Mouse (Mus musculus) MEL (cell line): ENCODE results near the gene Yju2. TPM values are rescaled to one million over a fixed set of nuclear protein-coding genes. Genes with fewer than 3 reads are reported as not detected.

ENCODE experiments used
- DNase-seq: peaks from one replicate; pipeline ENCODE4 v3.0.0; 2011; ENCODE audit warnings: low read depth, low spot score
- H3K27ac ChIP-seq: 2 replicates; pipeline ENCODE4 v1.5.1; 2012; ENCODE audit warnings: low read depth, mild to moderate bottlenecking, control low read depth, low read length, moderate library complexity; ENCODE audit not compliant: control insufficient read depth
- H3K27me3 ChIP-seq, 2 experiments: fragments of 150-350 bp in 1 of 2; sonication (generic) in 1 of 2; 2 replicates each; pipeline ENCODE4 v1.6.1; 2012; ENCODE audit warnings: low read length in 2 of 2, mild to moderate bottlenecking in 2 of 2, improper control_type of control experiment in 1 of 2, moderate library complexity in 1 of 2; ENCODE audit not compliant: insufficient read depth in 2 of 2, control insufficient read depth in 1 of 2
- H3K36me3 ChIP-seq, 2 experiments: 2 replicates each; pipeline ENCODE4 v1.6.1; 2012 to 2014; ENCODE audit warnings: low read length in 2 of 2, improper control_type of control experiment in 1 of 2, inconsistent platforms in 1 of 2, mild to moderate bottlenecking in 1 of 2; ENCODE audit not compliant: insufficient read depth in 2 of 2, control insufficient read depth in 1 of 2
- H3K4me1 ChIP-seq, 2 experiments: fragments of 150-350 bp in 1 of 2; sonication (generic) in 1 of 2; 2 replicates each; pipeline ENCODE4 v1.6.1; 2012; ENCODE audit warnings: low read length in 2 of 2, improper control_type of control experiment in 1 of 2, mild to moderate bottlenecking in 1 of 2; ENCODE audit not compliant: insufficient read depth in 2 of 2, control insufficient read depth in 1 of 2
- H3K4me3 ChIP-seq, 2 experiments: fragments of 150-350 bp in 1 of 2; sonication (generic) in 1 of 2; 2 replicates each; pipeline ENCODE4 v1.5.1; 2012; ENCODE audit warnings: low read depth in 2 of 2, low read length in 2 of 2, mild to moderate bottlenecking in 2 of 2, moderate library complexity in 2 of 2, control low read depth in 1 of 2, improper control_type of control experiment in 1 of 2; ENCODE audit not compliant: control insufficient read depth in 1 of 2, insufficient read depth in 1 of 2
- H3K79me2 ChIP-seq: 2 replicates; pipeline ENCODE4 v1.6.1; 2012; ENCODE audit warnings: mild to moderate bottlenecking, low read length, moderate library complexity; ENCODE audit not compliant: control insufficient read depth, poor library complexity, insufficient read depth
- H3K9ac ChIP-seq: 2 replicates; pipeline ENCODE4 v1.6.1; 2012; ENCODE audit warnings: low read depth, mild to moderate bottlenecking, control low read depth, low read length, moderate library complexity; ENCODE audit not compliant: control insufficient read depth, poor library complexity, severe bottlenecking
- H3K9me3 ChIP-seq: fragments of 150-350 bp; sonication (generic); replicated peaks from 2 replicates; pipeline ENCODE4 v1.6.1; 2012; ENCODE audit warnings: mild to moderate bottlenecking, low read length, improper control_type of control experiment, moderate library complexity; ENCODE audit not compliant: insufficient read depth
- CTCF ChIP-seq, 3 experiments: IDR thresholded peaks in 2 of 3; conservative IDR thresholded peaks in 1 of 3; 2 replicates each; pipeline ENCODE4 v1.5.1; 2011 to 2012; ENCODE audit warnings: low read length in 3 of 3, low read depth in 2 of 3, mild to moderate bottlenecking in 2 of 3, improper control_type of control experiment in 1 of 3, inconsistent platforms in 1 of 3, mixed read lengths in 1 of 3, moderate library complexity in 1 of 3; ENCODE audit not compliant: control insufficient read depth in 1 of 3, insufficient read depth in 1 of 3, poor library complexity in 1 of 3, severe bottlenecking in 1 of 3
- E2F4 ChIP-seq: IDR thresholded peaks from 2 replicates; pipeline ENCODE4 v1.6.1; 2011; ENCODE audit warnings: low read depth, low read length, improper control_type of control experiment, borderline replicate concordance
- ELF1 ChIP-seq: IDR thresholded peaks from 2 replicates; pipeline ENCODE4 v1.6.1; 2014; ENCODE audit warnings: low read depth, mild to moderate bottlenecking, inconsistent platforms, low read length, improper control_type of control experiment, moderate library complexity
- ETS1 ChIP-seq: IDR thresholded peaks from 2 replicates; pipeline ENCODE4 v1.6.1; 2012; ENCODE audit warnings: low read depth, mild to moderate bottlenecking, inconsistent platforms, low read length, improper control_type of control experiment, moderate library complexity
- GABPA ChIP-seq: IDR thresholded peaks from 2 replicates; pipeline ENCODE4 v1.6.1; 2012; ENCODE audit warnings: low read depth, mild to moderate bottlenecking, inconsistent platforms, low read length, improper control_type of control experiment, moderate library complexity
- JUND ChIP-seq: IDR thresholded peaks from 2 replicates; pipeline ENCODE4 v1.6.1; 2011; ENCODE audit warnings: low read depth, mild to moderate bottlenecking, improper control_type of control experiment, low read length
- KAT2A ChIP-seq: conservative IDR thresholded peaks from 2 replicates; pipeline ENCODE4 v1.6.1; 2012; ENCODE audit warnings: low read depth, low read length, improper control_type of control experiment, inconsistent platforms
- MAFK ChIP-seq: IDR thresholded peaks from 2 replicates; pipeline ENCODE4 v1.6.1; 2011; ENCODE audit warnings: low read depth, mild to moderate bottlenecking, low read length, improper control_type of control experiment, borderline replicate concordance
- MAX ChIP-seq: IDR thresholded peaks from 2 replicates; pipeline ENCODE4 v1.6.1; 2011; ENCODE audit warnings: low read length, improper control_type of control experiment
- MXI1 ChIP-seq: IDR thresholded peaks from 2 replicates; pipeline ENCODE4 v1.6.1; 2011; ENCODE audit warnings: mild to moderate bottlenecking, low read depth, low read length, improper control_type of control experiment
- MYB ChIP-seq: IDR thresholded peaks from 2 replicates; pipeline ENCODE4 v1.6.1; 2011; ENCODE audit warnings: mild to moderate bottlenecking, low read depth, low read length, improper control_type of control experiment
- NELFE ChIP-seq: IDR thresholded peaks from 2 replicates; pipeline ENCODE4 v1.6.1; 2011; ENCODE audit warnings: low read depth, low read length, improper control_type of control experiment
- NRF1 ChIP-seq: IDR thresholded peaks from 2 replicates; pipeline ENCODE4 v1.6.1; 2014; ENCODE audit warnings: low read depth, mild to moderate bottlenecking, inconsistent platforms, low read length, improper control_type of control experiment, moderate library complexity; ENCODE audit not compliant: poor library complexity, insufficient read depth, severe bottlenecking
- POLR2AphosphoS5 ChIP-seq: IDR thresholded peaks from 2 replicates; pipeline ENCODE4 v1.6.1; 2012; ENCODE audit warnings: low read depth, borderline replicate concordance, mild to moderate bottlenecking, inconsistent platforms, low read length, moderate library complexity, mixed read lengths
- RAD21 ChIP-seq: IDR thresholded peaks from 2 replicates; pipeline ENCODE4 v1.6.1; 2011; ENCODE audit warnings: mild to moderate bottlenecking, low read depth, low read length, improper control_type of control experiment
- RCOR1 ChIP-seq: IDR thresholded peaks from 2 replicates; pipeline ENCODE4 v1.6.1; 2012; ENCODE audit warnings: low read depth, mild to moderate bottlenecking, inconsistent platforms, low read length, improper control_type of control experiment
- SIN3A ChIP-seq: IDR thresholded peaks from 2 replicates; pipeline ENCODE4 v1.6.1; 2012; ENCODE audit warnings: low read length, improper control_type of control experiment, inconsistent platforms
- ZNF384 ChIP-seq: IDR thresholded peaks from 2 replicates; pipeline ENCODE4 v1.6.1; 2012; ENCODE audit warnings: low read depth, mild to moderate bottlenecking, inconsistent platforms, low read length, improper control_type of control experiment
- polyA plus RNA-seq, 2 experiments: library from polyadenylated mRNA; stranded (reverse) in 1 of 2; unstranded in 1 of 2; fragments of >175 nt in 1 of 2; fragments of >200 nt in 1 of 2; gene quantifications; 2 replicates each; pipeline versions ENCODE4 v1.2.1 to v1.2.4; 2012; ENCODE audit warnings: low replicate concordance in 2 of 2, low read depth in 1 of 2; ENCODE audit not compliant: insufficient read length in 2 of 2, insufficient read depth in 1 of 2, missing spikeins in 1 of 2
- total RNA-seq: library from RNA; depleted of rRNA; stranded (reverse); fragments of 300-350 nt; gene quantifications from 2 replicates; pipeline ENCODE4 v1.2.3, GENCODE M21; 2012

The Yju2 gene
- total and polyA plus RNA-seq, 3 experiments, result 18.6 to 91.8 (median 25.2) TPM

- Histone ChIP-seq H3K27ac (no peak overlapping the region), H3K4me1 (peaks cover 4 to 6% of the 10 kb centered on the region in 2 experiments; a peak in 3 of 4 replicates), H3K79me2 (no peaks in the 10 kb centered on the region; the same call in 1 of the 2 replicates), H3K27me3 (peaks cover 0 to 2% of the 10 kb centered on the region in 2 experiments), H3K9me3 (no peaks in the 10 kb centered on the region), H3K36me3 (no peaks in the 10 kb centered on the region; a peak in 1 of 4 replicates), H3K9ac (no peak overlapping the region), H3K4me3 (no peak overlapping the region)
- no peak for DNase-seq
- no peak for TF ChIP-seq ETS1
Observed at GRCm38 (mm10) chr17:55954229-55954628, 4.7 kb upstream of the Yju2 start.

DNA sequence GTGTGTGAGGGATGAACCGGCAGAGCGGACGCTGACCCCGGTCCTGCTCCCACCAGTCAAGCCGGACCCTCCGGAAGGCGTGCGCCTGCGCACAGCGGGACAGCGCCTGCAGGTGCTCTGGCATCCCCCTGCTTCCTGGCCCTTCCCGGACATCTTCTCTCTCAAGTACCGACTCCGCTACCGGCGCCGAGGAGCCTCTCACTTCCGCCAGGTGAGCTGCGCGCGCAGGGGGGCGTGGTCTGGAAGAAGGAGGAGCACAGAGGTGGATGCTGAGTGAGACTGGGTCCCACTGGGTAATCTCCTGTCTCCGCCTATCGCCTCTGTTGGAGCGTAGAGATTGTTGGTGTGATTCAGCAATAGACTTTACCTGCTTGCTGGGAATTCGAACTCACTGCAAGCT lies 2.8 kb upstream of the Yju2 start:
- DNase-seq, result no peak
- H3K4me1 ChIP-seq, result peaks cover 6 to 15% of the 10 kb centered on the region in 2 experiments; a peak in 3 of 4 replicates
- no peak overlapping the region for H3K27ac ChIP-seq
- no peaks in the 10 kb centered on the region for H3K9me3 ChIP-seq
- peaks cover 10% of the 10 kb centered on the region for H3K79me2 ChIP-seq
- H3K27me3 ChIP-seq, result peaks cover 0 to 2% of the 10 kb centered on the region in 2 experiments; a peak in 2 of 4 replicates
- H3K4me3 ChIP-seq, result no peak overlapping the region
- no peak for TF ChIP-seq POLR2AphosphoS5
- no peak for TF ChIP-seq KAT2A
- no peak for TF ChIP-seq ZNF384
- TF ChIP-seq RAD21, result no peak
- TF ChIP-seq NRF1, result no peak
- TF ChIP-seq MYB, result no peak
- no peak for TF ChIP-seq CTCF (IDR thresholded peaks at IDR 0.05 in 2 of 3, conservative IDR thresholded peaks at IDR 0.05 in 1 of 3; ENCODE audit: control insufficient read depth in 1 of 3, insufficient read depth in 1 of 3, low read depth in 2 of 3, low read length in 3 of 3, poor library complexity in 1 of 3, severe bottlenecking in 1 of 3)
- no peak for TF ChIP-seq MXI1
- no peak for TF ChIP-seq MAFK
- no peak for TF ChIP-seq JUND
- TF ChIP-seq NELFE, result no peak
- TF ChIP-seq MAX, result no peak
- no peak for TF ChIP-seq GABPA
- TF ChIP-seq SIN3A, result no peak
- TF ChIP-seq RCOR1, result no peak
- no peak for TF ChIP-seq E2F4
- no peak for TF ChIP-seq ELF1
- no peak overlapping the region for H3K9ac ChIP-seq
- peaks cover 0 to 5% of the 10 kb centered on the region in 2 experiments; a peak in 1 of 4 replicates for H3K36me3 ChIP-seq
